Comparison of ENCODE assay signal across 12 mouse cellular contexts in genomic region chr1:186263955-186264354, GRCm38 (mm10).
DNase-seq lines count a peak whose midpoint lies in the region; ATAC-seq and TF ChIP-seq lines count a peak whose summit lies in the region.
"Had no signal": no experiment of that assay in that cellular context is flagged by ENCODE, and none has a peak within 500 bp of the region (broad histone marks: within the 10 kb centered on the region; RNA-seq: fewer than 3 reads in every experiment).

No protein-coding gene starts in this region.

- no peak overlapping the region for H3K4me3 ChIP-seq in heart, adult 2 months
- no peak overlapping the region for H3K4me3 ChIP-seq in heart, embryonic 16.5 days (ENCODE audit: low read length)
- H3K4me3 ChIP-seq in stomach, postnatal 0 days (ENCODE audit: low read depth, low read length) = no peak overlapping the region
- H3K4me3 ChIP-seq: erythroblast, embryonic 14.5 days; midbrain, embryonic 12.5 days had no signal

- H3K79me2 ChIP-seq in heart, adult 2 months (replicated peaks; ENCODE audit: control insufficient read depth, insufficient read depth, low read length) = no peaks in the 10 kb centered on the region

- WGBS in heart, adult 2 months = 38% methylated on average over 7 of the region's 7 CpGs
- 50% methylated on average over 7 of the region's 7 CpGs for WGBS in heart, embryonic 16.5 days
- WGBS in stomach, postnatal 0 days = 45% methylated on average over 7 of the region's 7 CpGs

- H3K9ac ChIP-seq in heart, adult 2 months (ENCODE audit: low read depth, low read length) = no peak overlapping the region
- no peak overlapping the region for H3K9ac ChIP-seq in heart, embryonic 16.5 days (ENCODE audit: low read length)
- no peak overlapping the region for H3K9ac ChIP-seq in stomach, postnatal 0 days (ENCODE audit: low read length)
- H3K9ac ChIP-seq: hindbrain, embryonic 14.5 days; midbrain, embryonic 12.5 days had no signal

- TF ChIP-seq POLR2A in heart, adult 2 months (IDR thresholded peaks at IDR 0.05; ENCODE audit: insufficient read depth, low read depth, low read length) = no peak

- DNase-seq in heart, adult 2 months = peak; percentile 27 to 30
- DNase-seq in heart, postnatal 25 days (ENCODE audit: low spot score) = no peak
- DNase-seq in testis, postnatal 14 days (ENCODE audit: low spot score) = peak; percentile 12
- DNase-seq in testis, postnatal 10 days (ENCODE audit: low spot score) = no peak
- DNase-seq in stomach, postnatal 0 days (ENCODE audit: low spot score) = peak; percentile 19
- no peak for DNase-seq in retina, postnatal 1 day
- DNase-seq in left cerebral cortex, adult 11 months (ENCODE audit: low spot score) = no peak
- DNase-seq: thymus, postnatal 36 days had no signal

- intact Hi-C loops in heart, adult 2 months (cut with DNase I) = loop anchor here (5.0 kb wide), 2 partner anchors 67 to 148 kb away; no protein-coding TSS in a partner anchor
- intact Hi-C loops in heart, postnatal 25 days (cut with DNase I) = loop anchor here (5.0 kb wide), 1 partner anchor 143 kb away; no protein-coding TSS in a partner anchor

- H3K27ac ChIP-seq in heart, adult 2 months = peak overlapping the region; percentile 51
- H3K27ac ChIP-seq in heart, embryonic 16.5 days (ENCODE audit: low read length) = peak overlapping the region; percentile 30; the same call in 1 of the 2 replicates
- H3K27ac ChIP-seq in stomach, postnatal 0 days (replicated peaks) = no peak overlapping the region
- H3K27ac ChIP-seq: hindbrain, embryonic 14.5 days; midbrain, embryonic 12.5 days had no signal

- peak; percentile 56 for ATAC-seq in heart, embryonic 16.5 days (replicated peaks; ENCODE audit: extremely low read depth, insufficient read depth, low FRiP score)
- ATAC-seq in stomach, postnatal 0 days (ENCODE audit: low FRiP score, low TSS enrichment) = peak; percentile 64; the same call in 1 of the 2 replicates

- TF ChIP-seq CTCF in heart, adult 2 months (IDR thresholded peaks at IDR 0.05) = no peak
- no peak for TF ChIP-seq CTCF in stomach, postnatal 0 days (IDR thresholded peaks at IDR 0.05; ENCODE audit: low read depth)

- peaks cover 9% of the 10 kb centered on the region for H3K36me3 ChIP-seq in heart, adult 2 months (ENCODE audit: control insufficient read depth, insufficient read depth, low read length)
- no peaks in the 10 kb centered on the region for H3K36me3 ChIP-seq in heart, embryonic 16.5 days (ENCODE audit: control insufficient read depth, insufficient read depth)
- no peaks in the 10 kb centered on the region for H3K36me3 ChIP-seq in stomach, postnatal 0 days (ENCODE audit: control insufficient read depth, insufficient read depth, low read length)
- H3K36me3 ChIP-seq: midbrain, embryonic 12.5 days had no signal

- peaks cover 6% of the 10 kb centered on the region for H3K9me3 ChIP-seq in heart, embryonic 16.5 days (replicated peaks; ENCODE audit: control insufficient read depth, low read length)
- no peaks in the 10 kb centered on the region for H3K9me3 ChIP-seq in stomach, postnatal 0 days (ENCODE audit: control insufficient read depth, low read length)

- H3K4me2 ChIP-seq in heart, embryonic 16.5 days (ENCODE audit: low read depth, low read length) = no peak overlapping the region
- no peak overlapping the region for H3K4me2 ChIP-seq in stomach, postnatal 0 days (replicated peaks; ENCODE audit: low read depth)
- H3K4me2 ChIP-seq: hindbrain, embryonic 14.5 days; midbrain, embryonic 12.5 days had no signal

- no peak for TF ChIP-seq EP300 in heart, adult 2 months (IDR thresholded peaks at IDR 0.05; ENCODE audit: insufficient read depth, low read depth, low read length)
- TF ChIP-seq EP300 in stomach, postnatal 0 days (optimal IDR thresholded peaks at IDR 0.05) = no peak

- peaks cover 20% of the 10 kb centered on the region for H3K4me1 ChIP-seq in heart, adult 2 months (ENCODE audit: control insufficient read depth, insufficient read depth, low read length)
- H3K4me1 ChIP-seq in heart, embryonic 16.5 days (ENCODE audit: control insufficient read depth, insufficient read depth, low read length) = peaks cover 15% of the 10 kb centered on the region
- H3K4me1 ChIP-seq in stomach, postnatal 0 days (replicated peaks; ENCODE audit: control insufficient read depth, insufficient read depth) = 0 out of 2 replicates have a peak, but pooled peaks cover 6% of the 10 kb centered on the region

- H3K27me3 ChIP-seq in heart, adult 2 months (ENCODE audit: control insufficient read depth, insufficient read depth, low read length) = no peaks in the 10 kb centered on the region
- H3K27me3 ChIP-seq in heart, embryonic 16.5 days (ENCODE audit: control insufficient read depth, insufficient read depth, low read length) = no peaks in the 10 kb centered on the region
- no peaks in the 10 kb centered on the region for H3K27me3 ChIP-seq in stomach, postnatal 0 days (ENCODE audit: control insufficient read depth, insufficient read depth, low read length)

Comparison
In these comparisons a context has a peak if more than half of its experiments do, and no peak if none do; other contexts are left out.
1. DNase-seq: peak in heart, adult 2 months (2 of 2), testis, postnatal 14 days (single experiment) and stomach, postnatal 0 days (single experiment); none in heart, postnatal 25 days (single experiment), testis, postnatal 10 days (single experiment), retina, postnatal 1 day (single experiment) and left cerebral cortex, adult 11 months (single experiment).